Mouse (Mus musculus): ENCODE data around the gene Olfr403. TPM values are rescaled to one million over a fixed set of nuclear protein-coding genes. Genes with fewer than 3 reads are reported as not detected.
"Not testable (repeated sequence)": the region's sequence is repeated elsewhere in the genome, so short reads cannot be mapped to it uniquely, and the experiment has no call there.

The Olfr403 gene
- not detected for polyA plus RNA-seq (2012; fragmentation: generic; extraction: Trizol)

DNA sequence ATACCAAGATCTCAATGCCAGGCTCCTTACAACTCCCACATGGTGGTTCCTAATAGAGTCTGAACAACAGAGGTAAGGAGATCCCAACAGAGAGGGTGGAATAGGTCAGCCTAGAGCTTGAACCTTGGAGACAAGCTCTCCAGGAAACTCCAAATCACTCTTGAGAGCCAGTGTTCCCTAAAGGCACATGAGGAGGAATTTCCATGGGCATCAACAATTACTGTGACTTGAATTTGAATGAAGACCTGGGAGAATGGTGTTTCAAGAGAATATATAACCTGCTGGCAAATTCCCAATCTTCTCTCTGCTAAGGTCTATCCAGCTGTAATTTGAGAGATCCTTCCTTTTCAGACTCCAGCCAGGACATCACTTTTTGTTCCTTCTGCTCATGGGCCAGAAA is at the start of gene Olfr403:
Olfr403 (plus strand) TSS at position 301 of the 400 bp plus-strand sequence.
- Histone ChIP-seq H3K4me2 (ENCODE audit: low read depth) (no peak within 1 kb of the TSS), H3ac (ENCODE audit: control insufficient read depth, insufficient read length) (no peak within 1 kb of the TSS), H3K79me2 (ENCODE audit: control insufficient read depth, insufficient read depth) (no peaks in the 10 kb centered on the region), H3K27me3 (ENCODE audit: control insufficient read depth, insufficient read depth, insufficient read length) (no peaks in the 10 kb centered on the region), H3K4me3 (no peak within 1 kb of the TSS), H3K36me3 (ENCODE audit: control insufficient read depth, insufficient read depth) (no peaks in the 10 kb centered on the region)
- TF ChIP-seq MYOD1 (IDR thresholded peaks at IDR 0.05; ENCODE audit: control insufficient read depth in 1 of 3, insufficient read length in 2 of 3, low read depth in 2 of 3) (no peak), REST (IDR thresholded peaks at IDR 0.05; ENCODE audit: insufficient read depth, insufficient read length) (no peak), SRF (IDR thresholded peaks at IDR 0.05; ENCODE audit: control insufficient read depth, insufficient read length, low read depth) (no peak), USF1 (IDR thresholded peaks at IDR 0.05; ENCODE audit: low read depth) (no peak), TCF12 (IDR thresholded peaks at IDR 0.05; ENCODE audit: insufficient read depth, poor library complexity, severe bottlenecking) (no peak), MAX (IDR thresholded peaks at IDR 0.05; ENCODE audit: low read depth) (no peak), MYOG (IDR thresholded peaks at IDR 0.05; ENCODE audit: control insufficient read depth in 1 of 3, insufficient read depth in 1 of 3, insufficient read length in 2 of 3, low read depth in 2 of 3) (no peak), E2F4 (IDR thresholded peaks at IDR 0.05; ENCODE audit: insufficient read depth) (no peak), POLR2AphosphoS2 (IDR thresholded peaks at IDR 0.05; ENCODE audit: insufficient read length, low read depth) (no peak), POLR2A (IDR thresholded peaks at IDR 0.05; ENCODE audit: insufficient read length, low read depth) (no peak), CEBPB (IDR thresholded peaks at IDR 0.05; ENCODE audit: insufficient read depth, poor library complexity, severe bottlenecking) (no peak), TCF3 (IDR thresholded peaks at IDR 0.05; ENCODE audit: insufficient read length, low read depth) (no peak)

- not testable (repeated sequence) for H3ac ChIP-seq (ENCODE audit: control insufficient read depth, insufficient read length); H3K4me2 ChIP-seq (ENCODE audit: low read depth); H3K4me3 ChIP-seq; H3K79me2 ChIP-seq (ENCODE audit: control insufficient read depth, insufficient read depth); H3K36me3 ChIP-seq (ENCODE audit: control insufficient read depth, insufficient read depth); H3K27me3 ChIP-seq (ENCODE audit: control insufficient read depth, insufficient read depth, insufficient read length)
Measured at GRCm38 (mm10) chr11:74140001-74140400, 46.0 kb upstream of the Olfr403 start.

DNA sequence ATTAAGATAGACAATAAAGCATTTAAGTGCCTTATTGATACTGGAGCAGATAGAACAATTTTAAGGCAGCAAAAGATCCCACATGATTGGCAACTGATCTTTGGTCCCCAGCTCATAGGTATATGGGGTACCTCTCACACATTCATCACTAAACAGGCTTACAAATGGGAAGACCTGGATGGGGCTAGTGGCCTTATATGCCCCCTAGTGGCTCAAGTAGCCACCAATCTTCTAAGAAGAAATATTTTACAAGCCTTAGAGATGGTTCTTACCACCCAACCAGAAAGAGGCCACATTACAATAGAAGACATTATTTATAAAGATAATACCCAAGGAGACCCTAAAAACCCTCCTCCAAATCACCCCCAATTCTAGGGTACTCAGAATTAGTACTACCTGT is 40.2 kb upstream of the Olfr403 start:
- no peaks in the 10 kb centered on the region for H3K36me3 ChIP-seq (ENCODE audit: control insufficient read depth, insufficient read depth)
- H3ac ChIP-seq (ENCODE audit: control insufficient read depth, insufficient read length), result no peak overlapping the region
- TF ChIP-seq E2F4 (IDR thresholded peaks at IDR 0.05; ENCODE audit: insufficient read depth) (no peak), POLR2A (IDR thresholded peaks at IDR 0.05; ENCODE audit: insufficient read length, low read depth) (no peak), CEBPB (IDR thresholded peaks at IDR 0.05; ENCODE audit: insufficient read depth, poor library complexity, severe bottlenecking) (no peak), MYOG (IDR thresholded peaks at IDR 0.05; ENCODE audit: control insufficient read depth in 1 of 3, insufficient read depth in 1 of 3, insufficient read length in 2 of 3, low read depth in 2 of 3) (no peak), REST (IDR thresholded peaks at IDR 0.05; ENCODE audit: insufficient read depth, insufficient read length) (no peak), TCF3 (IDR thresholded peaks at IDR 0.05; ENCODE audit: insufficient read length, low read depth) (no peak)
- no peak overlapping the region for H3K4me3 ChIP-seq
- no peaks in the 10 kb centered on the region for H3K79me2 ChIP-seq (ENCODE audit: control insufficient read depth, insufficient read depth)
- no peak overlapping the region for H3K4me2 ChIP-seq (ENCODE audit: low read depth)
- H3K27me3 ChIP-seq (ENCODE audit: control insufficient read depth, insufficient read depth, insufficient read length), result no peaks in the 10 kb centered on the region

GRCm38 (mm10) chr11:74153229-74153628 is 32.8 kb upstream of the Olfr403 start, which contains the start of gene Olfr402:
Olfr402 (plus strand) TSS chr11:74153529.
- no peaks in the 10 kb centered on the region for H3K79me2 ChIP-seq (ENCODE audit: control insufficient read depth, insufficient read depth)
- H3K4me2 ChIP-seq (ENCODE audit: low read depth), result no peak within 1 kb of the TSS
- H3K27me3 ChIP-seq (ENCODE audit: control insufficient read depth, insufficient read depth, insufficient read length), result no peaks in the 10 kb centered on the region
- H3K36me3 ChIP-seq (ENCODE audit: control insufficient read depth, insufficient read depth), result no peaks in the 10 kb centered on the region
- no peak within 1 kb of the TSS for H3ac ChIP-seq (ENCODE audit: control insufficient read depth, insufficient read length)
- TF ChIP-seq POLR2AphosphoS2 (IDR thresholded peaks at IDR 0.05; ENCODE audit: insufficient read length, low read depth) (no peak), MYOG (IDR thresholded peaks at IDR 0.05; ENCODE audit: control insufficient read depth in 1 of 3, insufficient read depth in 1 of 3, insufficient read length in 2 of 3, low read depth in 2 of 3) (no peak), MAX (IDR thresholded peaks at IDR 0.05; ENCODE audit: low read depth) (no peak), POLR2A (IDR thresholded peaks at IDR 0.05; ENCODE audit: insufficient read length, low read depth) (no peak), TCF3 (IDR thresholded peaks at IDR 0.05; ENCODE audit: insufficient read length, low read depth) (no peak), SRF (IDR thresholded peaks at IDR 0.05; ENCODE audit: control insufficient read depth, insufficient read length, low read depth) (no peak), USF1 (IDR thresholded peaks at IDR 0.05; ENCODE audit: low read depth) (no peak), MYOD1 (IDR thresholded peaks at IDR 0.05; ENCODE audit: control insufficient read depth in 1 of 3, insufficient read length in 2 of 3, low read depth in 2 of 3) (no peak), REST (IDR thresholded peaks at IDR 0.05; ENCODE audit: insufficient read depth, insufficient read length) (no peak), TCF12 (IDR thresholded peaks at IDR 0.05; ENCODE audit: insufficient read depth, poor library complexity, severe bottlenecking) (no peak), E2F4 (IDR thresholded peaks at IDR 0.05; ENCODE audit: insufficient read depth) (no peak), CEBPB (IDR thresholded peaks at IDR 0.05; ENCODE audit: insufficient read depth, poor library complexity, severe bottlenecking) (no peak)
- H3K4me3 ChIP-seq, result no peak within 1 kb of the TSS

GRCm38 (mm10) chr11:74168771-74169170 is 17.3 kb upstream of the Olfr403 start:
- TF ChIP-seq CEBPB (IDR thresholded peaks at IDR 0.05; ENCODE audit: insufficient read depth, poor library complexity, severe bottlenecking) (no peak), USF1 (IDR thresholded peaks at IDR 0.05; ENCODE audit: low read depth) (no peak), E2F4 (IDR thresholded peaks at IDR 0.05; ENCODE audit: insufficient read depth) (no peak), POLR2A (IDR thresholded peaks at IDR 0.05; ENCODE audit: insufficient read length, low read depth) (no peak), POLR2AphosphoS2 (IDR thresholded peaks at IDR 0.05; ENCODE audit: insufficient read length, low read depth) (no peak), MYOG (IDR thresholded peaks at IDR 0.05; ENCODE audit: control insufficient read depth in 1 of 3, insufficient read depth in 1 of 3, insufficient read length in 2 of 3, low read depth in 2 of 3) (no peak), MYOD1 (IDR thresholded peaks at IDR 0.05; ENCODE audit: control insufficient read depth in 1 of 3, insufficient read length in 2 of 3, low read depth in 2 of 3) (no peak), TCF12 (IDR thresholded peaks at IDR 0.05; ENCODE audit: insufficient read depth, poor library complexity, severe bottlenecking) (no peak), TCF3 (IDR thresholded peaks at IDR 0.05; ENCODE audit: insufficient read length, low read depth) (no peak), SRF (IDR thresholded peaks at IDR 0.05; ENCODE audit: control insufficient read depth, insufficient read length, low read depth) (no peak), MAX (IDR thresholded peaks at IDR 0.05; ENCODE audit: low read depth) (no peak), REST (IDR thresholded peaks at IDR 0.05; ENCODE audit: insufficient read depth, insufficient read length) (no peak)

More at GRCm38 (mm10) chr11:74168771-74169170, 17.3 kb upstream of the Olfr403 start:
- H3K79me2 ChIP-seq (ENCODE audit: control insufficient read depth, insufficient read depth), result no peaks in the 10 kb centered on the region
- no peaks in the 10 kb centered on the region for H3K36me3 ChIP-seq (ENCODE audit: control insufficient read depth, insufficient read depth)
- no peak overlapping the region for H3K4me2 ChIP-seq (ENCODE audit: low read depth)
- H3K4me3 ChIP-seq, result no peak overlapping the region
- H3ac ChIP-seq (ENCODE audit: control insufficient read depth, insufficient read length), result no peak overlapping the region
- H3K27me3 ChIP-seq (ENCODE audit: control insufficient read depth, insufficient read depth, insufficient read length), result no peaks in the 10 kb centered on the region
